Mouse (Mus musculus) heart, embryonic 15.5 days (tissue): ENCODE data around the gene Kyat3. TPM values are rescaled to one million over a fixed set of nuclear protein-coding genes. Genes with fewer than 3 reads are reported as not detected.
"Not testable (repeated sequence)": the region's sequence is repeated elsewhere in the genome, so short reads cannot be mapped to it uniquely, and the experiment has no call there.

Source experiments
- ATAC-seq: fragments of 200-750 bp; cut with Nextera tagmentation; replicated peaks from 2 replicates; pipeline ENCODE4 v1.8.0; 2017; ENCODE audit warnings: low read depth, moderate TSS enrichment; ENCODE audit not compliant: insufficient number of reproducible peaks, insufficient read depth, low FRiP score
- H3K27ac ChIP-seq: fragments of 300-500 bp; sonication (generic); 2 replicates; pipeline ENCODE4 v1.5.1; 2015; ENCODE audit warnings: mild to moderate bottlenecking, inconsistent platforms
- H3K27me3 ChIP-seq: fragments of 300-500 bp; sonication (generic); 2 replicates; pipeline ENCODE4 v1.6.1; 2015; ENCODE audit warnings: inconsistent platforms
- H3K36me3 ChIP-seq: fragments of 300-500 bp; sonication (generic); 2 replicates; pipeline ENCODE4 v1.6.1; 2015; ENCODE audit warnings: mild to moderate bottlenecking, inconsistent platforms
- H3K4me1 ChIP-seq: fragments of 300-500 bp; sonication (generic); replicated peaks from 2 replicates; pipeline ENCODE4 v1.6.1; 2015; ENCODE audit warnings: inconsistent platforms
- H3K4me2 ChIP-seq: fragments of 300-500 bp; sonication (generic); 2 replicates; pipeline ENCODE4 v1.6.1; 2015; ENCODE audit warnings: inconsistent platforms, mild to moderate bottlenecking, moderate library complexity
- H3K4me3 ChIP-seq: fragments of 300-500 bp; sonication (generic); 2 replicates; pipeline ENCODE4 v1.5.1; 2015; ENCODE audit warnings: mild to moderate bottlenecking, inconsistent platforms
- H3K9ac ChIP-seq: fragments of 300-500 bp; sonication (generic); 2 replicates; pipeline ENCODE4 v1.6.1; 2015; ENCODE audit warnings: mild to moderate bottlenecking, inconsistent platforms
- H3K9me3 ChIP-seq: fragments of 300-500 bp; sonication (generic); replicated peaks from 2 replicates; pipeline ENCODE4 v1.6.1; 2016; ENCODE audit warnings: inconsistent platforms
- whole genome bisulfite sequencing: fragments of 180-500 bp; shearing (Covaris S2); methylation state at CpG from one replicate; pipeline ENCODE4 v1.1.7; 2015; ENCODE audit warnings: mixed read lengths; 5-methylcytosine and 5-hydroxymethylcytosine counted together
- polyA plus RNA-seq: library from polyadenylated mRNA; unstranded; fragments of >200 nt; fragmentation: Nextera tagmentation; extraction: Ambion mirVana; gene quantifications from 2 replicates; pipeline ENCODE4 v1.2.1, GENCODE M21; 2015

Kyat3 gene
- polyA plus RNA-seq = 12.2 and 13.6 TPM in 2 replicates

- Histone ChIP-seq H3K4me1 (peaks cover 11% of the 10 kb centered on the region), H3K27me3 (no peaks in the 10 kb centered on the region), H3K36me3 (no peaks in the 10 kb centered on the region), H3K4me2 (peak within 1 kb of the TSS; percentile 66), H3K27ac (peak within 1 kb of the TSS; percentile 83), H3K9ac (peak within 1 kb of the TSS; percentile 57), H3K9me3 (no peaks in the 10 kb centered on the region), H3K4me3 (peak within 1 kb of the TSS; percentile 66)
- peak; percentile 98 for ATAC-seq
- WGBS = under 1% methylated on average over 48 of the region's 48 CpGs
Measured at GRCm38 (mm10) chr3:142700442-142701322, at the start of gene Kyat3. Gene Kyat3 (plus strand): TSS chr3:142701051.

- H3K4me1 ChIP-seq = no peaks in the 10 kb centered on the region
- H3K36me3 ChIP-seq = no peaks in the 10 kb centered on the region
- no peak overlapping the region for H3K4me2 ChIP-seq
- WGBS = 89% methylated on average over 8 of the region's 8 CpGs
- no peak for ATAC-seq
- no peak overlapping the region for H3K27ac ChIP-seq
- no peak overlapping the region for H3K9ac ChIP-seq
- no peaks in the 10 kb centered on the region for H3K27me3 ChIP-seq
- no peak overlapping the region for H3K4me3 ChIP-seq
- H3K9me3 ChIP-seq = no peaks in the 10 kb centered on the region
Measured at GRCm38 (mm10) chr3:142664723-142665122, 36.1 kb upstream of the Kyat3 start.

GRCm38 (mm10) chr3:142674607-142675006 lies 26.2 kb upstream of the Kyat3 start:
- Histone ChIP-seq H3K27me3 (no peaks in the 10 kb centered on the region), H3K4me2 (no peak overlapping the region), H3K27ac (no peak overlapping the region), H3K4me1 (no peaks in the 10 kb centered on the region), H3K4me3 (no peak overlapping the region), H3K36me3 (no peaks in the 10 kb centered on the region), H3K9me3 (no peaks in the 10 kb centered on the region), H3K9ac (no peak overlapping the region)
- ATAC-seq = no peak
- WGBS = 89% methylated on average over 1 of the region's 1 CpGs

GRCm38 (mm10) chr3:142687939-142688338 lies 12.9 kb upstream of the Kyat3 start:
- peak overlapping the region; percentile 36; the same call in 1 of the 2 replicates for H3K9ac ChIP-seq
- 0 out of 2 replicates have a peak, but pooled peaks have one; percentile 43 for ATAC-seq
- WGBS = 57% methylated on average over 23 of the region's 23 CpGs
- H3K27me3 ChIP-seq = no peaks in the 10 kb centered on the region
- H3K4me1 ChIP-seq = 0 out of 2 replicates have a peak, but pooled peaks cover 6% of the 10 kb centered on the region
- H3K4me2 ChIP-seq = peak overlapping the region; percentile 62
- peak overlapping the region; percentile 38 for H3K4me3 ChIP-seq
- no peak overlapping the region for H3K27ac ChIP-seq
- H3K9me3 ChIP-seq = no peaks in the 10 kb centered on the region
- H3K36me3 ChIP-seq = no peaks in the 10 kb centered on the region

- H3K36me3 ChIP-seq = no peaks in the 10 kb centered on the region
- ATAC-seq = 0 out of 2 replicates have a peak, but pooled peaks have one; percentile 50
- no peaks in the 10 kb centered on the region for H3K27me3 ChIP-seq
- no peaks in the 10 kb centered on the region for H3K9me3 ChIP-seq
- WGBS = 27% methylated on average over 11 of the region's 13 CpGs
- peak overlapping the region; percentile 62 for H3K4me2 ChIP-seq
- H3K4me1 ChIP-seq = 0 out of 2 replicates have a peak, but pooled peaks cover 6% of the 10 kb centered on the region
- H3K9ac ChIP-seq = peak overlapping the region; percentile 36; the same call in 1 of the 2 replicates
- H3K4me3 ChIP-seq = peak overlapping the region; percentile 38
- H3K27ac ChIP-seq = no peak overlapping the region
Measured at GRCm38 (mm10) chr3:142688353-142688752, 12.5 kb upstream of the Kyat3 start.

GRCm38 (mm10) chr3:142696517-142696916 lies 4.3 kb upstream of the Kyat3 start:
- Histone ChIP-seq H3K9ac (no peak overlapping the region), H3K4me2 (no peak overlapping the region), H3K4me3 (no peak overlapping the region), H3K4me1 (peaks cover 8% of the 10 kb centered on the region), H3K9me3 (no peaks in the 10 kb centered on the region), H3K36me3 (no peaks in the 10 kb centered on the region), H3K27me3 (no peaks in the 10 kb centered on the region), H3K27ac (no peak overlapping the region)
- ATAC-seq = no peak
- WGBS = 62% methylated on average over 2 of the region's 2 CpGs

- Histone ChIP-seq H3K36me3 (no peaks in the 10 kb centered on the region), H3K4me2 (peak overlapping the region; percentile 66), H3K9me3 (no peaks in the 10 kb centered on the region), H3K27ac (peak overlapping the region; percentile 56), H3K4me3 (peak overlapping the region; percentile 66), H3K4me1 (peaks cover 11% of the 10 kb centered on the region), H3K27me3 (no peaks in the 10 kb centered on the region), H3K9ac (peak overlapping the region; percentile 32; the same call in 1 of the 2 replicates)
- 16% methylated on average over 15 of the region's 15 CpGs for WGBS
- no peak for ATAC-seq
Measured at GRCm38 (mm10) chr3:142701407-142701989, 647 bp downstream of the Kyat3 start.

GRCm38 (mm10) chr3:142706581-142707444 lies 6.0 kb downstream of the Kyat3 start:
- Histone ChIP-seq H3K27ac (no peak overlapping the region), H3K4me1 (peaks cover under 1% of the 10 kb centered on the region), H3K4me2 (no peak overlapping the region), H3K36me3 (no peaks in the 10 kb centered on the region), H3K9me3 (no peaks in the 10 kb centered on the region), H3K4me3 (no peak overlapping the region), H3K9ac (no peak overlapping the region), H3K27me3 (no peaks in the 10 kb centered on the region)
- ATAC-seq = no peak
- WGBS = 86% methylated on average over 17 of the region's 17 CpGs

- not testable (repeated sequence) for H3K27me3 ChIP-seq, ATAC-seq, H3K4me2 ChIP-seq, H3K27ac ChIP-seq, H3K9me3 ChIP-seq, H3K9ac ChIP-seq, H3K4me1 ChIP-seq, H3K36me3 ChIP-seq, H3K4me3 ChIP-seq
- WGBS = 71% methylated on average over 13 of the region's 13 CpGs
Measured at GRCm38 (mm10) chr3:142708181-142708848, 7.5 kb downstream of the Kyat3 start.

- WGBS = 39% methylated on average over 13 of the region's 13 CpGs
- H3K4me2 ChIP-seq = no peak overlapping the region
- no peaks in the 10 kb centered on the region for H3K27me3 ChIP-seq
- H3K4me1 ChIP-seq = no peaks in the 10 kb centered on the region; the same call in 1 of the 2 replicates
- no peak overlapping the region for H3K27ac ChIP-seq
- no peak overlapping the region for H3K4me3 ChIP-seq
- no peak for ATAC-seq
- no peaks in the 10 kb centered on the region; the same call in 1 of the 2 replicates for H3K9me3 ChIP-seq
- H3K36me3 ChIP-seq = no peaks in the 10 kb centered on the region
- H3K9ac ChIP-seq = no peak overlapping the region
Measured at GRCm38 (mm10) chr3:142708849-142709419, 8.1 kb downstream of the Kyat3 start.
